Mouse (Mus musculus) olfactory bulb, adult 2 months (tissue): ENCODE data around the gene Slc16a10.

Experiments used
- CTCF ChIP-seq: fragments of 200-500 bp; IDR thresholded peaks from 2 replicates; pipeline ENCODE4 v1.5.1; 2012; ENCODE audit warnings: low read depth, mild to moderate bottlenecking, low read length, moderate library complexity; ENCODE audit not compliant: insufficient read depth
- POLR2A ChIP-seq: fragments of 200-500 bp; IDR thresholded peaks from 2 replicates; pipeline ENCODE4 v1.6.1; 2012; ENCODE audit warnings: mild to moderate bottlenecking, low read depth, low read length, moderate library complexity; ENCODE audit not compliant: insufficient read depth

- TF ChIP-seq CTCF (no peak), POLR2A (no peak)
Observed at GRCm38 (mm10) chr10:40061926-40062325, 80.1 kb downstream of the Slc16a10 start.
